Mouse (Mus musculus) testis, adult 2 months (tissue): ENCODE data around the gene Lrmda. TPM values are rescaled to one million over a fixed set of nuclear protein-coding genes. Genes with fewer than 3 reads are reported as not detected.

Experiments
- H3K27ac ChIP-seq: fragments of 200-500 bp; 2 replicates; pipeline ENCODE4 v1.5.1; 2012; ENCODE audit warnings: low read depth, low read length; ENCODE audit not compliant: control insufficient read depth, insufficient read depth
- H3K27me3 ChIP-seq: fragments of 200-500 bp; 2 replicates; pipeline ENCODE4 v1.6.1; 2012; ENCODE audit warnings: mild to moderate bottlenecking, low read length, moderate library complexity; ENCODE audit not compliant: control insufficient read depth, insufficient read depth
- H3K36me3 ChIP-seq: fragments of 200-500 bp; 2 replicates; pipeline ENCODE4 v1.6.1; 2012; ENCODE audit warnings: mild to moderate bottlenecking, low read length; ENCODE audit not compliant: control insufficient read depth, insufficient read depth
- H3K4me1 ChIP-seq: fragments of 200-500 bp; 2 replicates; pipeline ENCODE4 v1.6.1; 2012; ENCODE audit warnings: low read length; ENCODE audit not compliant: control insufficient read depth, insufficient read depth
- H3K4me3 ChIP-seq: fragments of 200-500 bp; 2 replicates; pipeline ENCODE4 v1.5.1; 2012; ENCODE audit warnings: low read depth, mild to moderate bottlenecking, low read length, moderate library complexity, mixed read lengths; ENCODE audit not compliant: control insufficient read depth
- CTCF ChIP-seq: fragments of 200-500 bp; IDR thresholded peaks from 2 replicates; pipeline ENCODE4 v1.5.1; 2012; ENCODE audit warnings: low read depth, mild to moderate bottlenecking, inconsistent platforms, low read length, moderate library complexity; ENCODE audit not compliant: control insufficient read depth, insufficient read depth, insufficient replicate concordance
- POLR2A ChIP-seq: fragments of 200-500 bp; IDR thresholded peaks from 2 replicates; pipeline ENCODE4 v1.6.1; 2012; ENCODE audit warnings: low read depth, mild to moderate bottlenecking, inconsistent platforms, low read length, moderate library complexity; ENCODE audit not compliant: control insufficient read depth
- polyA plus RNA-seq: library from polyadenylated mRNA; depleted of rRNA; stranded (reverse); fragments of >200 nt; gene quantifications from 2 replicates; pipeline ENCODE4 v1.2.3, GENCODE M21; 2012

The Lrmda gene
- polyA plus RNA-seq, 1 experiment, result 2.1 TPM

- no peak for TF ChIP-seq CTCF
- TF ChIP-seq POLR2A, result no peak
- H3K4me3 ChIP-seq, result no peak overlapping the region
- no peaks in the 10 kb centered on the region for H3K4me1 ChIP-seq
- H3K36me3 ChIP-seq, result no peaks in the 10 kb centered on the region
- no peak overlapping the region for H3K27ac ChIP-seq
- no peaks in the 10 kb centered on the region for H3K27me3 ChIP-seq
Measured at GRCm38 (mm10) chr14:22493326-22493725, 473.8 kb downstream of the Lrmda start.

DNA sequence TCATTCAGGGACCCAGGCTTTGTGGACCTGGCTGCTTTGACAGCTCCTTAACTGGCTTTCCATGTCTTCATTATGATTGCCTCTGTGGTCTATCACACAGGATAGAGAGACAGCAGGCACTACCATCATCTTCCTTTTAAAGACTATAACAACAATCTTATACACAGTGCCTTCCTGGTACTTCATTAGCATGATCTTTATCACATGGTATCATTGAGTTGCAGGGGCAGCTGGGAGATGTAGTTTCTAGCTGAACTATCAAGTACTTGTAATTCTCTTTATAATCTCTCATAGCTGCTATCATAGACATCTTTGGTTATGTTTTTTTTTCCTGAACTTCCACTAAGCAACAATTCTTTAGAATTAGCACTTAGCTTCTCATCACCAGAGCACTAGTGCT lies 474.8 kb downstream of the Lrmda start:
- H3K4me1 ChIP-seq, result no peaks in the 10 kb centered on the region
- no peak overlapping the region for H3K27ac ChIP-seq
- no peak overlapping the region for H3K4me3 ChIP-seq
- H3K27me3 ChIP-seq, result no peaks in the 10 kb centered on the region
- no peaks in the 10 kb centered on the region for H3K36me3 ChIP-seq
- no peak for TF ChIP-seq POLR2A
- no peak for TF ChIP-seq CTCF

- no peak overlapping the region for H3K4me3 ChIP-seq
- no peaks in the 10 kb centered on the region for H3K4me1 ChIP-seq
- H3K27ac ChIP-seq, result no peak overlapping the region
- H3K36me3 ChIP-seq, result no peaks in the 10 kb centered on the region
- TF ChIP-seq POLR2A (no peak), CTCF (no peak)
- H3K27me3 ChIP-seq, result no peaks in the 10 kb centered on the region
Measured at GRCm38 (mm10) chr14:22494866-22495265, 475.4 kb downstream of the Lrmda start.

DNA sequence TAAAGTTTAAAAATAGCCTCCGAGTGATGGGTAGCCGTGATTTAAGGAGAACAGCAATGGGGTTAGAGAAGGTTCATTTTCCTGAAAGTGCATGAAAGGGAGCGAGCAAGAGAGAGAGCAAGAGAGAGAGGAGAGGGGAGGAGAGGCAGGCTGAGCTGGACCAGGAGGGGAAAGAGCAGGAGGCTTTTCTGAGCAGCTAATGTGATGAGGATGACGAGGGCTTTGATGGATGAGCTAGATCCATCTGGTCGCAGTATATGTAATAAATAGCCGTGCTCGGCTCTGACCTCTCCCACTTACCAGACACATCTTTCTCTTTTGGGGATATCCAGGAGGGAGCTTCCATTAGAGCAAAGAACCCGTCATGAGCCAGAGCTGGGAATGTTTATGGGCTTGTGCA lies 475.8 kb downstream of the Lrmda start:
- H3K27ac ChIP-seq, result no peak overlapping the region
- H3K36me3 ChIP-seq, result no peaks in the 10 kb centered on the region
- TF ChIP-seq POLR2A (no peak), CTCF (no peak)
- no peaks in the 10 kb centered on the region for H3K4me1 ChIP-seq
- no peaks in the 10 kb centered on the region for H3K27me3 ChIP-seq
- no peak overlapping the region for H3K4me3 ChIP-seq

DNA sequence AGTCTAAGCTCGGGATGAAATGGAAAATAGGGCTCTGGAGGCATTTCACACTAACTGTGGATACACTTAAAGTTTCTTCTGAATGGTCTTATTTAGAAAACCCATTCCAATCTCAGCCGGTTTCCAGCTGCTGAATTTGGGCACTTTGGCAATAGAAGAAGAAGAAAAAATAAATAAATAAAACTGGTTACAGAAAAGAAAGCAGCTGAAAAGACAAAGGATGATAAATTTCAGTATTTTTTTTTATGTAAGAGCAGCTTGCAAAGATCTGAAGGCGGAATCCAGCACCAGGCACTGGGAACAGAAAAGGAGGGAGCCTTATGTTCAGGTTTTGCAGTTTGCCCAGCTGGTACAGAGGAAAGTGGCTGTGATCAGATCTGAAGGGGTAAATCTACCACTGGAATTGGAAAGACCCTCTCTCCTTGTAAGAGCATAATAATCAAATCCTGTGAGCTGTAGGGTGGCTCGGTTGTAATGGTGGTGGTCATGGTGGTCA lies 478.2 kb downstream of the Lrmda start:
- no peaks in the 10 kb centered on the region for H3K4me1 ChIP-seq
- H3K27ac ChIP-seq, result no peak overlapping the region

GRCm38 (mm10) chr14:22509747-22510530 lies 490.4 kb downstream of the Lrmda start:
- no peaks in the 10 kb centered on the region for H3K27me3 ChIP-seq
- no peak overlapping the region for H3K27ac ChIP-seq

More for the DNA sequence above, 478.2 kb downstream of the Lrmda start:
- TF ChIP-seq POLR2A (no peak), CTCF (no peak)
- no peaks in the 10 kb centered on the region for H3K27me3 ChIP-seq
- no peak overlapping the region for H3K4me3 ChIP-seq
- H3K36me3 ChIP-seq, result no peaks in the 10 kb centered on the region

DNA sequence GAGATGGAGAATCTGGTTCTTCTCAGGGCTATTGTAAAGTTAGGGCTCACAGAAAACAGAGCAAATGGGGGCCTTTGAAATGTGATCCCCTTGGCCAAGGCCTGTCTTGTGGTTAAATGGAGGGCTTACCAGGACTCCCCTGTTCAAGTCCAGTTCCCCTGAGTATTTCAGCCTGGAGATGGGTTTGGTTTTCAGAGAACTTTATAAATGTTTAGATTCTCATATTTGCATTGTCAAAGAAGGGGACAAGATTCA lies 490.9 kb downstream of the Lrmda start:
- Histone ChIP-seq H3K27ac (no peak overlapping the region), H3K36me3 (no peaks in the 10 kb centered on the region), H3K4me3 (no peak overlapping the region), H3K4me1 (no peaks in the 10 kb centered on the region), H3K27me3 (no peaks in the 10 kb centered on the region)
- no peak for TF ChIP-seq POLR2A
- no peak for TF ChIP-seq CTCF

More at GRCm38 (mm10) chr14:22509747-22510530, 490.4 kb downstream of the Lrmda start:
- TF ChIP-seq CTCF (no peak), POLR2A (no peak)
- Histone ChIP-seq H3K4me3 (no peak overlapping the region), H3K36me3 (no peaks in the 10 kb centered on the region), H3K4me1 (no peaks in the 10 kb centered on the region)
